Comparison of ENCODE assay signal across 9 mouse cellular contexts in genomic region chr10:79612192-79613135, GRCm38 (mm10). TPM values are rescaled to one million over a fixed set of nuclear protein-coding genes. Genes with fewer than 3 reads are reported as not detected.
DNase-seq lines count a peak whose midpoint lies in the region; ATAC-seq lines count a peak whose summit lies in the region.
"Had no signal": no experiment of that assay in that cellular context is flagged by ENCODE, and none has a peak within 500 bp of the region (broad histone marks: within the 10 kb centered on the region; RNA-seq: fewer than 3 reads in every experiment).

No protein-coding gene starts in this region.

- DNase-seq in heart, adult 11 months, result no peak
- peak; percentile 64 to 68 for DNase-seq in cerebellum, postnatal 14 days
- DNase-seq in forelimb bud, embryonic 11.5 days (ENCODE audit: low read depth, low spot score), result peak; percentile 21
- no peak for DNase-seq in layer of hippocampus, adult 9-11 months
- no peak for DNase-seq in gastrocnemius, adult 18-20 months (ENCODE audit: low spot score)

- no peak for ATAC-seq in heart, embryonic 13.5 days (ENCODE audit: extremely low read depth, insufficient number of reproducible peaks, low FRiP score, low TSS enrichment)
- peak; percentile 43 for ATAC-seq in megakaryocyte, adult 5-6 weeks (ENCODE audit: poor library complexity, severe bottlenecking)
- no peak for ATAC-seq in inflammation-experienced regulatory T-cells, adult 6 months

- H3K4me3 ChIP-seq in heart, embryonic 13.5 days, result peak overlapping the region; percentile 61

- no peaks in the 10 kb centered on the region for H3K9me3 ChIP-seq in heart, embryonic 13.5 days

- H3K9ac ChIP-seq in heart, embryonic 13.5 days, result 0 out of 2 replicates have a peak overlapping the region, but pooled peaks have one; percentile 58

- H3K27me3 ChIP-seq in heart, embryonic 13.5 days (replicated peaks), result peaks cover 79% of the 10 kb centered on the region

- 10% methylated on average over 51 of the region's 51 CpGs for WGBS in heart, embryonic 13.5 days

- H3K27ac ChIP-seq in heart, embryonic 13.5 days (replicated peaks), result no peak overlapping the region

- no peaks in the 10 kb centered on the region for H3K36me3 ChIP-seq in heart, embryonic 13.5 days
- H3K36me3 ChIP-seq: G1E had no signal

- peaks cover 25% of the 10 kb centered on the region for H3K4me1 ChIP-seq in heart, embryonic 13.5 days

- H3K4me2 ChIP-seq in heart, embryonic 13.5 days, result peak overlapping the region; percentile 61

RNA-seq across cellular contexts. Expression of gene C2cd4c, which starts 1.4 kb away (rescaled TPM):
- polyA plus RNA-seq in heart, embryonic 13.5 days (2015; fragmentation: Nextera tagmentation; extraction: Ambion mirVana), result not detected in 2 replicates
- total RNA-seq in megakaryocyte, adult 5-6 weeks (2015), result not detected in 2 replicates
- not detected in 2 replicates for total RNA-seq in megakaryocyte, adult 5-6 weeks (2017)
- polyA plus RNA-seq in inflammation-experienced regulatory T-cells, adult 6 months (2017; shearing (Covaris generic)), result not detected
- total RNA-seq in gastrocnemius, adult 18-20 months (2021), result under 1 TPM; 0.41 to 0.55 TPM
- total RNA-seq: G1E had no signal
- polyA plus RNA-seq: G1E had no signal

RNA-seq across cellular contexts. Expression of gene Shc2, which starts 25.3 kb away (rescaled TPM):
- polyA plus RNA-seq in heart, embryonic 13.5 days (2015; fragmentation: Nextera tagmentation; extraction: Ambion mirVana), result 1.9 and 2.6 TPM in 2 replicates
- not detected in 2 replicates for total RNA-seq in megakaryocyte, adult 5-6 weeks (2015)
- total RNA-seq in megakaryocyte, adult 5-6 weeks (2017), result not detected in 2 replicates
- polyA plus RNA-seq in inflammation-experienced regulatory T-cells, adult 6 months (2017; shearing (Covaris generic)), result not detected
- total RNA-seq in gastrocnemius, adult 18-20 months (2021), result 10 to 100 TPM in 1 of 2 experiments, 1 to 10 TPM in 1; 7.5 to 10.0 TPM
- polyA plus RNA-seq: G1E had no signal

RNA-seq across cellular contexts. Expression of gene Theg, which starts 25.3 kb away (rescaled TPM):
- polyA plus RNA-seq in heart, embryonic 13.5 days (2015; fragmentation: Nextera tagmentation; extraction: Ambion mirVana), result not detected in 2 replicates
- not detected in 2 replicates for total RNA-seq in megakaryocyte, adult 5-6 weeks (2015)
- total RNA-seq in megakaryocyte, adult 5-6 weeks (2017), result not detected in 2 replicates
- not detected for polyA plus RNA-seq in inflammation-experienced regulatory T-cells, adult 6 months (2017; shearing (Covaris generic))
- not detected for total RNA-seq in gastrocnemius, adult 18-20 months (2021)
- total RNA-seq: G1E had no signal
- polyA plus RNA-seq: G1E had no signal

RNA-seq across cellular contexts. Expression of gene Odf3l2, which starts 33.1 kb away (rescaled TPM):
- polyA plus RNA-seq in heart, embryonic 13.5 days (2015; fragmentation: Nextera tagmentation; extraction: Ambion mirVana), result not detected in 2 replicates
- not detected in 2 replicates for total RNA-seq in megakaryocyte, adult 5-6 weeks (2015)
- not detected in 2 replicates for total RNA-seq in megakaryocyte, adult 5-6 weeks (2017)
- not detected for polyA plus RNA-seq in inflammation-experienced regulatory T-cells, adult 6 months (2017; shearing (Covaris generic))
- 100 to 1,000 TPM in 1 of 2 experiments, 10 to 100 TPM in 1; 42.1 to 178 TPM for total RNA-seq in gastrocnemius, adult 18-20 months (2021)
- polyA plus RNA-seq: G1E had no signal

RNA-seq across cellular contexts. Expression of gene Madcam1, which starts 51.9 kb away (rescaled TPM):
- polyA plus RNA-seq in heart, embryonic 13.5 days (2015; fragmentation: Nextera tagmentation; extraction: Ambion mirVana), result 0.82 and 1.2 TPM in 2 replicates
- total RNA-seq in megakaryocyte, adult 5-6 weeks (2015), result not detected in 2 replicates
- not detected in 2 replicates for total RNA-seq in megakaryocyte, adult 5-6 weeks (2017)
- not detected for polyA plus RNA-seq in inflammation-experienced regulatory T-cells, adult 6 months (2017; shearing (Covaris generic))
- not detected for total RNA-seq in gastrocnemius, adult 18-20 months (2021)
- total RNA-seq: G1E had no signal
- polyA plus RNA-seq: G1E had no signal

Comparison
In these comparisons a context has a peak if more than half of its experiments do, and no peak if none do; other contexts are left out.
1. DNase-seq: peak in cerebellum, postnatal 14 days (2 of 2) and forelimb bud, embryonic 11.5 days (single experiment); none in heart, adult 11 months (single experiment), layer of hippocampus, adult 9-11 months (single experiment) and gastrocnemius, adult 18-20 months (single experiment).
2. RNA of gene Shc2, which starts 25.3 kb away (total RNA-seq): 7.5 to 10.0 TPM in gastrocnemius, adult 18-20 months; not detected in megakaryocyte, adult 5-6 weeks; every median in the first group is over 4 times any median in the second.